Mouse (Mus musculus) lung, postnatal 0 days (tissue): ENCODE measurements around the gene Nek6.

Source experiments
- CTCF ChIP-seq: IDR thresholded peaks from 2 replicates; pipeline ENCODE4 v1.5.1; 2016; ENCODE audit warnings: antibody characterized with exemption, mild to moderate bottlenecking
- EP300 ChIP-seq: IDR thresholded peaks from 2 replicates; pipeline ENCODE4 v1.6.1; 2016; ENCODE audit warnings: antibody characterized with exemption, mild to moderate bottlenecking, control low read depth

DNA sequence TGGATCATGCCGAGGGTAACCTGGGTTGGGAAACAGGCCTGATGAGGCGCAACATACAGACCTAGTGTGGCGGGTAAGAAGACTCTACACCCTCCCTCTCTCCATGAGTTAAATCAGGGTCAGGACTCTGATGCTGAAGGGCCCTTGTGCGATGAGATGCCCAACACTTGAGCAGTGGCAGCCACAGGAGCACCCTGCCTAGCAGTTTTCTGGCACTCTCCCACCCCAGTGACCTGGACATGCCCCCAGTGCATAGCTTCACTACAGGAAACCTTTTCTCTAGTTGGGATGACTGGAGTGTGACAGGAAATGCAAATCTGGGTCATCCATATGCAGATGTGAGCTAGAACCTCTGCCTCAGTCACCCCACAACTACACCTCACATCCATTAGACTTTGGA, 44.2 kb downstream of the Nek6 start:
- no peak for TF ChIP-seq CTCF
- TF ChIP-seq EP300, result no peak
